Mouse (Mus musculus) lung, embryonic 14.5 days (tissue): Measurements from ENCODE around the gene Meiob. TPM values are rescaled to one million over a fixed set of nuclear protein-coding genes. Genes with fewer than 3 reads are reported as not detected.

Source experiments
- ATAC-seq: fragments of 200-750 bp; cut with Nextera tagmentation; 2 replicates; pipeline ENCODE4 v1.8.0; 2017; ENCODE audit warnings: mild to moderate bottlenecking, moderate TSS enrichment, moderate library complexity; ENCODE audit not compliant: insufficient read depth
- DNase-seq: peaks from one replicate; pipeline ENCODE4 v3.0.0-alpha.2; 2015
- H3K27ac ChIP-seq: fragments of 300-500 bp; sonication (generic); 2 replicates; pipeline ENCODE4 v1.5.1; 2014; ENCODE audit warnings: low read depth, mild to moderate bottlenecking, moderate library complexity
- H3K27me3 ChIP-seq: fragments of 300-500 bp; sonication (generic); 2 replicates; pipeline ENCODE4 v1.6.1; 2014; ENCODE audit warnings: low read length, control low read depth; ENCODE audit not compliant: insufficient read depth
- H3K36me3 ChIP-seq: fragments of 300-500 bp; sonication (generic); 2 replicates; pipeline ENCODE4 v1.6.1; 2014; ENCODE audit warnings: control low read depth; ENCODE audit not compliant: insufficient read depth
- H3K4me1 ChIP-seq: fragments of 300-500 bp; sonication (generic); 2 replicates; pipeline ENCODE4 v1.6.1; 2014; ENCODE audit warnings: antibody characterized with exemption, control low read depth; ENCODE audit not compliant: insufficient read depth
- H3K4me2 ChIP-seq: fragments of 300-500 bp; sonication (generic); 2 replicates; pipeline ENCODE4 v1.6.1; 2014; ENCODE audit warnings: mild to moderate bottlenecking
- H3K4me3 ChIP-seq: fragments of 300-500 bp; sonication (generic); 2 replicates; pipeline ENCODE4 v1.5.1; 2014; ENCODE audit warnings: low read depth, low read length
- H3K9ac ChIP-seq: fragments of 300-500 bp; sonication (generic); 2 replicates; pipeline ENCODE4 v1.6.1; 2014
- H3K9me3 ChIP-seq: fragments of 300-500 bp; sonication (generic); 2 replicates; pipeline ENCODE4 v1.6.1; 2016; ENCODE audit warnings: low read depth, low read length, control low read depth
- CTCF ChIP-seq: IDR thresholded peaks from 2 replicates; pipeline ENCODE4 v1.5.1; 2016; ENCODE audit warnings: antibody characterized with exemption, low read depth
- WGBS: fragments of 180-500 bp; shearing (Covaris S2); extraction: QIAGEN DNeasy Blood & Tissue Kit; methylation state at CpG from one replicate; pipeline ENCODE4 v1.1.7; 2014; 5-methylcytosine and 5-hydroxymethylcytosine counted together
- polyA plus RNA-seq: library from polyadenylated mRNA; unstranded; fragments of >200 nt; fragmentation: Nextera tagmentation; extraction: Ambion mirVana; gene quantifications from 2 replicates; pipeline ENCODE4 v1.2.1, GENCODE M21; 2014

Gene Meiob
- polyA plus RNA-seq, 1 experiment from 2014 or later: not detected

GRCm38 (mm10) chr17:24884391-24884790 lies 80.3 kb downstream of the Meiob start:
- DNase-seq (no peak), ATAC-seq (no peak)
- WGBS: 84% methylated on average over 6 of the region's 6 CpGs
- no peak overlapping the region for H3K4me2 ChIP-seq
- peaks cover 13% of the 10 kb centered on the region for H3K4me1 ChIP-seq
- no peak overlapping the region for H3K4me3 ChIP-seq
- H3K27ac ChIP-seq: no peak overlapping the region
- no peak for TF ChIP-seq CTCF
- no peak overlapping the region for H3K9ac ChIP-seq
- no peaks in the 10 kb centered on the region for H3K9me3 ChIP-seq
- peaks cover 28% of the 10 kb centered on the region for H3K36me3 ChIP-seq
- H3K27me3 ChIP-seq: no peaks in the 10 kb centered on the region

- no peak for ATAC-seq
- H3K36me3 ChIP-seq: peaks cover 39% of the 10 kb centered on the region
- DNase-seq: no peak
- peak overlapping the region; percentile 87 for H3K4me2 ChIP-seq
- TF ChIP-seq CTCF: no peak
- peak overlapping the region; percentile 70 for H3K4me3 ChIP-seq
- H3K9ac ChIP-seq: peak overlapping the region; percentile 69
- peaks cover 13% of the 10 kb centered on the region for H3K4me1 ChIP-seq
- no peaks in the 10 kb centered on the region for H3K27me3 ChIP-seq
- H3K27ac ChIP-seq: no peak overlapping the region
- no peaks in the 10 kb centered on the region for H3K9me3 ChIP-seq
- WGBS: 21% methylated on average over 22 of the region's 22 CpGs
These were observed 81.5 kb downstream of the Meiob start for GRCm38 (mm10) chr17:24885356-24886133.

GRCm38 (mm10) chr17:24886134-24886931 lies 82.2 kb downstream of the Meiob start, which contains the start of the genes Nubp2 and Spsb3:
TSS of gene Nubp2 (minus strand) at chr17:24886349.
TSS of gene Spsb3 (plus strand) at chr17:24886643.
- Histone ChIP-seq H3K27me3 (no peaks in the 10 kb centered on the region), H3K27ac (peak within 1 kb of the TSS; percentile 9; the same call in 1 of the 2 replicates), H3K4me3 (peak within 1 kb of the TSS; percentile 70), H3K9ac (peak within 1 kb of the TSS; percentile 82), H3K36me3 (peaks cover 46% of the 10 kb centered on the region), H3K9me3 (no peaks in the 10 kb centered on the region), H3K4me2 (peak within 1 kb of the TSS; percentile 88), H3K4me1 (peaks cover 13% of the 10 kb centered on the region)
- no peak for TF ChIP-seq CTCF
- peak; percentile 100 for DNase-seq
- under 1% methylated on average over 69 of the region's 69 CpGs for WGBS
- peak; percentile 96 for ATAC-seq

GRCm38 (mm10) chr17:24886932-24887271 lies 82.8 kb downstream of the Meiob start:
- peak; percentile 24 for ATAC-seq
- H3K36me3 ChIP-seq: peaks cover 52% of the 10 kb centered on the region
- WGBS: under 1% methylated on average over 18 of the region's 18 CpGs

GRCm38 (mm10) chr17:24887291-24888080 lies 83.4 kb downstream of the Meiob start:
- ATAC-seq: no peak
- H3K27ac ChIP-seq: no peak overlapping the region
- 59% methylated on average over 18 of the region's 18 CpGs for WGBS
- no peak for TF ChIP-seq CTCF
- no peaks in the 10 kb centered on the region for H3K27me3 ChIP-seq
- peaks cover 13% of the 10 kb centered on the region for H3K4me1 ChIP-seq
- H3K9me3 ChIP-seq: no peaks in the 10 kb centered on the region
- H3K4me3 ChIP-seq: peak overlapping the region; percentile 70
- peaks cover 53% of the 10 kb centered on the region for H3K36me3 ChIP-seq
- peak overlapping the region; percentile 82 for H3K9ac ChIP-seq
- peak overlapping the region; percentile 88 for H3K4me2 ChIP-seq
- no peak for DNase-seq

More at GRCm38 (mm10) chr17:24886932-24887271, 82.8 kb downstream of the Meiob start:
- no peak for DNase-seq
- H3K27me3 ChIP-seq: no peaks in the 10 kb centered on the region
- peak overlapping the region; percentile 88 for H3K4me2 ChIP-seq
- no peaks in the 10 kb centered on the region for H3K9me3 ChIP-seq
- peak overlapping the region; percentile 82 for H3K9ac ChIP-seq
- no peak for TF ChIP-seq CTCF
- H3K4me1 ChIP-seq: peaks cover 13% of the 10 kb centered on the region
- H3K4me3 ChIP-seq: peak overlapping the region; percentile 70
- peak overlapping the region; percentile 9; the same call in 1 of the 2 replicates for H3K27ac ChIP-seq

GRCm38 (mm10) chr17:24888862-24889261 lies 84.8 kb downstream of the Meiob start:
- Histone ChIP-seq H3K9me3 (no peaks in the 10 kb centered on the region), H3K4me1 (peaks cover 13% of the 10 kb centered on the region), H3K36me3 (peaks cover 54% of the 10 kb centered on the region), H3K27ac (no peak overlapping the region), H3K4me3 (no peak overlapping the region), H3K9ac (no peak overlapping the region), H3K27me3 (no peaks in the 10 kb centered on the region), H3K4me2 (no peak overlapping the region)
- TF ChIP-seq CTCF: no peak
- no peak for ATAC-seq
- WGBS: 88% methylated on average over 3 of the region's 3 CpGs
- DNase-seq: no peak

Other genes with a start within 250 kb of the Meiob start
- 62.2 and 66.5 TPM in 2 replicates for gene Tsc2, start 171.7 kb upstream of the Meiob start, polyA plus RNA-seq
- 15.9 and 18.6 TPM in 2 replicates for gene Nthl1, start 171.6 kb upstream of the Meiob start, polyA plus RNA-seq
- 67.8 and 68.3 TPM in 2 replicates for gene Slc9a3r2, start 154.0 kb upstream of the Meiob start, polyA plus RNA-seq
- gene Npw, start 145.8 kb upstream of the Meiob start, polyA plus RNA-seq: 0.78 and 1.0 TPM in 2 replicates
- gene Zfp598, start 134.6 kb upstream of the Meiob start, polyA plus RNA-seq: 32.9 and 34.0 TPM in 2 replicates
- 0.83 and 1.3 TPM in 2 replicates for gene Syngr3, start 114.3 kb upstream of the Meiob start, polyA plus RNA-seq
- gene Gfer, start 108.1 kb upstream of the Meiob start, polyA plus RNA-seq: 53.9 and 54.4 TPM in 2 replicates
- gene Noxo1, start 108.1 kb upstream of the Meiob start, polyA plus RNA-seq: 3.5 and 5.0 TPM in 2 replicates
- 97.9 and 112 TPM in 2 replicates for gene Tbl3, start 96.6 kb upstream of the Meiob start, polyA plus RNA-seq
- gene Rnf151, start 86.2 kb upstream of the Meiob start, polyA plus RNA-seq: 0.46 and 0.71 TPM in 2 replicates
- 1,798 and 1,884 TPM in 2 replicates for gene Rps2, start 86.2 kb upstream of the Meiob start, polyA plus RNA-seq
- 211 and 221 TPM in 2 replicates for gene Ndufb10, start 79.8 kb upstream of the Meiob start, polyA plus RNA-seq
- not detected in 2 replicates for gene Rpl3l, start 76.5 kb upstream of the Meiob start, polyA plus RNA-seq
- gene Msrb1, start 67.6 kb upstream of the Meiob start, polyA plus RNA-seq: 35.2 and 37.8 TPM in 2 replicates
- 2.9 and 3.3 TPM in 2 replicates for gene Hs3st6, start 51.3 kb upstream of the Meiob start, polyA plus RNA-seq
- gene Hagh, start 35.9 kb downstream of the Meiob start, polyA plus RNA-seq: 23.2 and 24.8 TPM in 2 replicates
- gene Fahd1, start 46.1 kb downstream of the Meiob start, polyA plus RNA-seq: 16.5 and 17.1 TPM in 2 replicates
- 0.93 and 1.1 TPM in 2 replicates for gene Igfals, start 61.7 kb downstream of the Meiob start, polyA plus RNA-seq
- gene Nubp2, start 82.1 kb downstream of the Meiob start, polyA plus RNA-seq: 53.0 and 56.5 TPM in 2 replicates
- gene Spsb3, start 82.4 kb downstream of the Meiob start, polyA plus RNA-seq: 34.8 and 37.2 TPM in 2 replicates
- 21.2 and 23.3 TPM in 2 replicates for gene Eme2, start 90.8 kb downstream of the Meiob start, polyA plus RNA-seq
- gene Mrps34, start 90.8 kb downstream of the Meiob start, polyA plus RNA-seq: 92.1 and 93.7 TPM in 2 replicates
- gene Nme3, start 92.2 kb downstream of the Meiob start, polyA plus RNA-seq: 65.1 and 77.1 TPM in 2 replicates
- 32.1 and 34.2 TPM in 2 replicates for gene Mapk8ip3, start 132.7 kb downstream of the Meiob start, polyA plus RNA-seq
- gene Jpt2, start 156.4 kb downstream of the Meiob start, polyA plus RNA-seq: 140 and 142 TPM in 2 replicates
- 8.7 and 9.8 TPM in 2 replicates for gene Cramp1l, start 211.5 kb downstream of the Meiob start, polyA plus RNA-seq
- gene Ift140, start 211.8 kb downstream of the Meiob start, polyA plus RNA-seq: 16.9 and 18.0 TPM in 2 replicates